Mouse (Mus musculus) kidney, postnatal 25 days (tissue): ENCODE results near the gene Rab37.

Experiments
- DNase-seq, 2 experiments: peaks; one replicate each; pipeline ENCODE4 v3.0.0; 2021; ENCODE audit warnings: mixed read lengths in 2 of 2

The Rab37 gene

GRCm38 (mm10) chr11:115138597-115139262 lies 47.5 kb downstream of the Rab37 start:
- no peak for DNase-seq

DNA sequence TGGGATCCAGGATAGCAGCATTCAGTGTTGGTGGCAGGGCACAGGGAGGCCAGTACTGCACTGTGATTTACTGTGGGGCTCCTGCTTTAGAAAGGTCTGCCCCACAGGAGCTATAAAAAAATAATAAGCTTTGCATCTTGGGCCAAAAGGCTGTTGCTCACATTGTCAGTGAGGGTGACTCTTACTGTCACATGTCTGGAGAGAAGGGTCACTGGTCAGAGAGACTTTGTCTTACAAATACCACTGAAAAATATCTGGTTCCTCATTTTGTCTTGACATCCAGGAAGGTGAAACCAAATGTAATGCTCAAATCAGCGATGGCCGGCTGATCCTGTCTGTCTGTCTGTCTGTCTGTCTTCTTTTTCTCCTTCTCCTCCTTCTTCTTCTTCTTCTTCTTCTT lies 50.7 kb downstream of the Rab37 start:
- DNase-seq, result no peak

DNA sequence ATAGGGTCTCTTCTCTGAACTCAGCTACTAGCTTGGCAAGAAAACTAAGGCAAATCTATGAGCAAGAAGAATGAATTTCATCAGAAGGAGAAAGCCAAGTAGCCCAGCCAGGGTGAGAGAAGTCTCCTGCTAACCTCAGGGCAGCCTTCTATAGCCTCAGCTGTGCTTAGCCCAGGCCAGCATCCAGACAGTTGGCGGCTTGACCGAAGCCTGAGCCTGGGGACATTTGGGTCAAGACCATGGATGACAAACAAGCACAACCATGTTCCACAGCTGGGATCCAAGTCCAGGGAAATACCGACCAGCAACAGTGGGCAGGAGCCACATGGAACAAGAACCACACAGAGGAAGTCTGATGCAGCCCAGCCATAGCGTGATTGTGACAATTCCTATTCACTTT lies 56.6 kb downstream of the Rab37 start:
- DNase-seq, result no peak

- no peak for DNase-seq
Measured at GRCm38 (mm10) chr11:115150741-115151254, 59.6 kb downstream of the Rab37 start.

DNA sequence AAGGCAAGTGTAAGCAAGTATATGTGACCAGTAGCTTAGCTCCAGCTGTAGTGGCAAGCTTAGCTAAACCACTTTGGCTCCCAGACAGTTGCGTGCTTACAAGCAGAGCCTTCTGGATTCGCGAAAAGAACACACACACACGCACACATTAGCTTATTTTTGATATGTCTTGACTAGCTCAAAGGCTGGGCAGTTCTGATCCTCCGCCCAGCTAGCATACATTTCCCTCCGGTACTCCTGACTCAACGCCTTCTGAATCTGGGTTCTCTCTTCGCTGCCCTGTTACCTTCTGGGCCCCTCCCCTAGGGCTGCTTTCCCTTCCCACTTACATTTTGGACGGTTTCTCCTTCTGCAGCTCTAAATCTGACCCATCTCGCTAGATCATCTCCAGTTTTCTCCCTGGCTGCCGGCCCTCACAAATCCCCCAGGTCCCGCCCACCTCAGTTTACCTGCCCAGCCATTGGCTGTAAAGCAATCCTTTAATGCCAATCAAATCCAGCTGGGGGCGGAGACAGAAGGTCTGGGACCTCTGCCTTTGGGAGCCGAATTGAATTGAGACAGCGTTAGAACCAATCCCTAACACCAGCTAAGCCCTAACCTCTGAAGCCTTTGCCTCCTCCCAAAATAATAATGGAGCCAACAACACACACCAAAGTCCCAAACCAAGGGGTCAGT lies 60.7 kb downstream of the Rab37 start:
- DNase-seq, result peak; percentile 71 to 76

DNA sequence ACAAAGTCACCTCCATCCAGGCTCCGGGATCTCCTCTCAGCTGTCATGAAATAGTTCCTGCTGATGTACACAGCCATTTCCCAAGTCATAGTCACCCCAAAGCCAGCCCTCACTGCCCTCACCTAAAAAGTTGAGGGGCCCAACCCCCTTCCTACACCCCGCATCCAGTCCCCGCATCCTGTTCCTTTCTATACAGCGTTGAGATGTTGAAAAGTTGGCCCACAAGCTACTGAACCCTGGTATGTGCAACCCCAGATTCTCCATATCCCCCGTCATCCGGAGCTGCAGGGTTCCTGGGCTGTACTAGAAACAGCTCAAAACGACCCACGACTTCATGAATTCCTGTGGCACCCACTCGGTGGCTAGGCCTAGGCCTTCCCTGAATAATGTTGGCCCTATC lies 61.9 kb downstream of the Rab37 start:
- no peak for DNase-seq

- peak; percentile 85 to 88 for DNase-seq
Measured at GRCm38 (mm10) chr11:115153699-115154292, 62.6 kb downstream of the Rab37 start.

GRCm38 (mm10) chr11:115155053-115155634 lies 63.9 kb downstream of the Rab37 start:
- no peak for DNase-seq

DNA sequence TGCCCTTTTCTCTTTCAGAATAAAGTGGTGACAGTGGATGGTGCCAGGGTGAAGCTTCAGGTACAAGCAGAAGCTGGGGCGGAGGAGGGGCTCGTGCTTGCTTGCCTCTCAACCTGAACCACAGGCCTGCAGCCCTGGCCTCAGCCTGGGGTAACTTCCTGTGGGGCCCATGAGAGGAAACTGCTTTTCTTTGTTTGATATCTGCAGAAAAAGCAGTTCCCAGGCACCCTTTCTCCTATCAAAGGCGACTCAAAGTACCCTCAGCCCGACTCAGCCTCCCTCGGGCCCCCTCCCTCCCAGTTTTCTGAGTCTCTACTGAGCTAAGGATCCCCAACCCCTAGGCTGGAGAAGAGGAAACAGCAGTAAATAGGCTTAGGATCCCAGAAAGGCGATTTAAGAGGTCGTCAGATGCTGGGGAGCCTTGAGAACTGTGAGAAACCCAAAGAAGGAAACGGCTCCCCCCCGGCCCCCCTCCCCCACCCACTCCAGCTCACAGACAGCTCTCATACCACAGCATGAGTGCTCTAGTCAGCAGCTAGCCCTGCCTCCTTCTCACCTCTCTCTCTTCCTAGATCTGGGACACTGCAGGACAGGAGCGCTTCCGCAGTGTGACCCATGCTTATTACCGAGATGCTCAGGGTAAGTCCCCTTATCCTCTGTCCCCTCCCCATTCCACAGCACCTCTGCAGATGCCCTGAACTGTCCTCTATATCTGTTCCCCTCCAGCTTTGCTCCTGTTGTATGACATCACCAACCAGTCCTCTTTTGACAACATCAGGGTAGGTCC lies 66.9 kb downstream of the Rab37 start:
- no peak for DNase-seq

GRCm38 (mm10) chr11:115160016-115160797 lies 69.0 kb downstream of the Rab37 start:
- peak; percentile 90 to 91 for DNase-seq

DNA sequence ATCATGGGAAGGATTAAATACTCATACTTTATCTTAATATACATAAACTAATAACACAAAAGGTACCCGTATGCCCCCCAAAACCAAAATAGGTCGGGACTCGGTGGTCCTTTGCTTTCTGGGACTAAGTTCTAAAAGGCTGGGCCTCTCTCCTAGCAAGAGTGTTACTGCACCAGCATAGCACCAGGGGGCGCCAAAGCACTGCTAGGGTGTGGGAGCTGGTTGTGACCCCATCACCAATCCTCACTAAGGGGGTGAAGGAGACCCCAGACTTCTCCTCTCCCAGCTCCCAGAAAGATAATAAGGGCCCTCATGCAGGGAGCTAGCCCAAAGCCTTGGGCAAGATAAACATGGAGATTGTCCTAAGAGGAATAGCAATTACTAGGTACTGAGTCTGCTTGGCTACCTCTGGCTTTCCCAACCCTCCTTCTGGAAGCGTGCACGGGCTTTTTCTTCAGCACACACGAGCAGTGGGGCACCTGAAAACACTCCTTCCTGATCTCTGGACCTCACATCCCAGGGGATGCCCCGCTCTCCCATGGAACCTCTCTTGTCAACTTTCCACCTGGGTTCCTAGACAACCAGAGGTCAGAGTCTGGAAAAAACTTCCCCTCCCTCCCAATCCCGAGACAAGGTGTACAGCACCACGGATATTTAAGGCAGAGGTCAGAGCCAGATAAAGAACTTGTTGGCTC lies 69.8 kb downstream of the Rab37 start:
- peak; percentile 82 to 84 for DNase-seq

- no peak for DNase-seq
Measured at GRCm38 (mm10) chr11:115161578-115162204, 70.5 kb downstream of the Rab37 start.

DNA sequence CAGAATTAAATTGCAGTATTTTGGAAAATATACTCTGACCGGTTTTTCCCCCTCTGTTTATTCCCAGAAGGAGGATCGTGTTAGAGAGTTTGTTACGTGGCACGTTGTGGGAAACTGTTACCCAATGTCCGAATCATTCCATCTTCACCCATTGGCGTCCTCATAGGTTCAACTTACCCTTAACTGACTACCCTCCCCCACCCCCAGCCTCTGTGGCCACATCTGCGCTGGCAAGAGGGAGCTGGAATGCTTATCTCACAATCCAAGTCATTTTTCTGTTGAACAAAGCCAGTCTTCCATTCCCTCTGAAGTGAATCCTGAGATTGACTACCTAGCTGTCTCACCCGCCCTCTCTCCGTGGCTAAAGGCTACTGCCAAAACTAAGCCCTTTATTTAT lies 71.0 kb downstream of the Rab37 start:
- DNase-seq, result no peak

DNA sequence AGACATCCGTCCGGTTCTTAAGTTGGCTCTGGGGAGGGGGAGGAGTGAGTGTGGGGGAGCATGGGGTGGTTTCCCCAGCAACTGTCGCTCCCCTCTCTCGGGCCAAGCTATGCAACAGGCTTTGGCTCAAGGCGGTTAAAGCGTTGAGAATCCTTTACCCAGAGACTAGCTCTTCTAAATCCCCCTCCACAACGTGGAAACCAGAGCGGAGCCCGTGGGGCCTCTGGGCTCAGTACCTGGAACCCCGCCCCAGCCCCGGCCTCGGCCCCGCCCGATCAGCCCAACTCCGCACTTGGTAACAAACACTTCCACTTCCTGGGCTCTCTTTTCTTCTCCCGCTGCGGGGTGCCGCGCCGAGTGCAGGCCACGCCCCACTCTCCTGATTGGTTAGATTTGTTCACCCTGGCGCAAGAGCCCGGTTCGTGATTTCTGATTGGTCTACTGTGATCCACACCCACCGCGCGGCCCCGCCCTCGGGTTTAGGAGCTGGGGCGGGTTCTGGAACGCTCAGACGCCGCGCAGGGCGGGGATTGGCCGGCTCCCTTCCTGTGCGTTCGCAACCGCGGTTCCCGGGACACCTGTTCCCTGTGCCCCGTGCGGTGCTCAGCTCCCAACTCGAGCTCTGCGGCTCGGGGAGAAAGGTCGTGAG lies 71.7 kb downstream of the Rab37 start, which contains the start of gene Slc9a3r1:
Slc9a3r1 (plus strand) TSS at position 510 of the 649 bp plus-strand sequence.
- peak; percentile 99 for DNase-seq

- DNase-seq, result peak; percentile 38 to 60
Measured at GRCm38 (mm10) chr11:115163568-115164150, 72.4 kb downstream of the Rab37 start.

DNA sequence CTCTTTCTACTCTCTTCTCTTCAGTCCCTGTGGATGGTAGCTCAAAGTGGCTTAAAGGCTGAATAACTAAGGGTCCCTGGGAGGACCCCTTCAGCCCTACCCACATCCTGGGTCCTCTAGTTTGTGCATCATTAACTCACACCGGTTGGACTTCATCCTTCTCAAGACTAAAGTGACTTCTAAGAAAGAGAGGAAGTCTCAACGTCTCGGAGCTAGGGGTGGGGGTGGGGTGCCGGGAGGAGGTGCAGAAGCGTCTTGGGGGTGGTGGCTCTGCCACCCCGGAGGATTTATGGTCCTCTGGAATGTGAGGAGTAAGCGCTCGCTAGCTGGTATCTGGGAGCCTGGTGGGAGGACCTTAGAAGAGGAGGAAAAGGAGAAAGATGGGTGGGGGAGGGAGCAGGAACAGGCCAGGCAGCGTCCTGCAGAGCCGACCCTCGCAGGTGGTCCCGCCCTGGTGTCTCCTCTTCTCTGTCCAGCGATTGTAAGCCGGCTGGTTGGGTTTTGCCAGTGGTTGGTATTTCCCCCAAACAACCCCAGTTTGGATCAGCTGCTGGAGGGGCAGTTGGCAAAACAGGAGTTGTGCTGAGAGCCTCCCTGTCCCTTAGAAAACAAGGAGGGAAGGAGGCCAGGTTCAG lies 73.2 kb downstream of the Rab37 start:
- DNase-seq, result peak; percentile 56 to 88

DNA sequence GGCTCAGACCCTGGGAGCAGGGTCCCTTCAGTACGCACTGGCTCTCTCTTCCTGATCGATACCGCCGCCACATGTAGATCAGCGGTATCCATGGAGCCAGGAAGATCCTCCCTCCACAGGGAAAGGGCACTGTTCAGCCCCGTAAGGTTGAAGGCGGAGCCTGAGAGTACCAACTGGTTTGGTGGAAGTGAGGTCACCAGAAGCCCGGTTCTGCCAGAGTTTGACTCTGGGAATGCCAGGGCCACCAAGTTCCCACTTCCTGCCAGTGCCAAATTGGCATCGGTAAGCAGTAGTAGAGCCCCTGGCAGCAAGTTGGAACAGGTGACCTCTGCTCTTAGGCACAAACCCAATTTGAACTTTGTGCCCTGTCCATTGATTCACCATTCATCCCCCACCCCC lies 73.7 kb downstream of the Rab37 start:
- DNase-seq, result peak; percentile 78 to 93

- no peak for DNase-seq
Measured at GRCm38 (mm10) chr11:115166776-115167175, 75.5 kb downstream of the Rab37 start.

DNA sequence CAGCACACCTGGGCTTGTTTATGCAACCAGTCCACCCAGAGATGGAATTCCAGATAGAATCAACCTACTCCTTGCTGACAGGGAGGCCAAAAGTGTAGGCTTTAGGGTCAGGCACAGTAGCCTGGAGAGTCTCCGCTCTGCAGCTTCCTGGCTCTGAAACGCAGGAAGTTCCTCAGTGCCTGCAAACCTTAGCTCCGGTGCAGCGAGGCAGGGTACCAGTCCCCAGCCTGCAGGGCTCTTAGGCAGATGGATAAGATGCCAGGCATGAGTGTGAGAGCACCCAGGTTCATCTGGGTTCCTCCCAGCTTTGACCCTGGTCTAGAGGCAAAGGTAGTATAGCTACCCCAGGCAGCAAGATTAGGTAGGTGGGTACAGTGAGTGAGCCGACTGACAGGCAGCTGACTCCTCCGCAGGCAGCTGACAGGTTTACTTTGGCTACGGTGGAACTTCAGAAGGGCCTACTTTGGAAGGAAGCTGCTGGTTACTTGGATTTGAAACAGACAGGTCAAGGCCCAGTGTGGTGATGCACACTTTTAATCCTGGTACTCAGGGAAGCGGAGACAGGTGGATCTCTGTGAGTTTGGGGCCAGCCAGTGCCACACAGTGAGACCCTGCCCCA lies 76.5 kb downstream of the Rab37 start:
- DNase-seq, result no peak
